Mouse (Mus musculus) liver, adult 2 months (tissue): ENCODE measurements at regions not wholly inside any gene's neighbourhood (a gene's known extent, or its start where the extent isn't known, plus 50 kb on each side); places are given as distances from the start of the nearest gene placed in this dataset.
"Not testable (repeated sequence)": the region's sequence is repeated elsewhere in the genome, so short reads cannot be mapped to it uniquely, and the experiment has no call there.

ENCODE experiments used
- DNase-seq: peaks from one replicate; pipeline ENCODE4 v3.0.0-alpha.2; 2011; ENCODE audit warnings: low read depth, low spot score; ENCODE audit errors: extremely low read depth
- H3K27ac ChIP-seq: fragments of 200-500 bp; replicated peaks from 2 replicates; pipeline ENCODE4 v1.5.1; 2012; ENCODE audit warnings: low read depth, mild to moderate bottlenecking, control low read depth, inconsistent platforms, low read length; ENCODE audit not compliant: insufficient read depth
- H3K27me3 ChIP-seq: fragments of 200-500 bp; 2 replicates; pipeline ENCODE4 v1.6.1; 2012; ENCODE audit warnings: mild to moderate bottlenecking, moderate library complexity, low read length, inconsistent platforms; ENCODE audit not compliant: control insufficient read depth, insufficient read depth
- H3K36me3 ChIP-seq: fragments of 200-500 bp; 2 replicates; pipeline ENCODE4 v1.6.1; 2012; ENCODE audit warnings: low read length, inconsistent platforms; ENCODE audit not compliant: control insufficient read depth, insufficient read depth
- H3K4me1 ChIP-seq: fragments of 200-500 bp; 2 replicates; pipeline ENCODE4 v1.6.1; 2011; ENCODE audit warnings: low read length; ENCODE audit not compliant: control insufficient read depth, insufficient read depth
- H3K4me3 ChIP-seq: fragments of 200-500 bp; 2 replicates; pipeline ENCODE4 v1.5.1; 2011; ENCODE audit warnings: low read depth, mild to moderate bottlenecking, control low read depth, low read length, moderate library complexity; ENCODE audit not compliant: insufficient read depth
- H3K79me2 ChIP-seq: fragments of 200-500 bp; 2 replicates; pipeline ENCODE4 v1.6.1; 2012; ENCODE audit warnings: inconsistent platforms, mild to moderate bottlenecking, low read length, moderate library complexity; ENCODE audit not compliant: control insufficient read depth, insufficient read depth
- H3K9ac ChIP-seq: fragments of 200-500 bp; 2 replicates; pipeline ENCODE4 v1.6.1; 2012; ENCODE audit warnings: low read depth, mild to moderate bottlenecking, control low read depth, inconsistent platforms, low read length
- CTCF ChIP-seq: fragments of 200-500 bp; IDR thresholded peaks from 2 replicates; pipeline ENCODE4 v1.5.1; 2011; ENCODE audit warnings: low read depth, low read length, control low read depth
- POLR2A ChIP-seq: fragments of 200-500 bp; IDR thresholded peaks from 2 replicates; pipeline ENCODE4 v1.6.1; 2011; ENCODE audit warnings: low read length, control low read depth; ENCODE audit not compliant: insufficient read depth; ENCODE audit errors: extremely low read depth
- WGBS: fragments of 180-500 bp; shearing (Covaris S2); methylation state at CpG from one replicate; pipeline ENCODE4 v1.1.7; 2018; 5-methylcytosine and 5-hydroxymethylcytosine counted together

DNA sequence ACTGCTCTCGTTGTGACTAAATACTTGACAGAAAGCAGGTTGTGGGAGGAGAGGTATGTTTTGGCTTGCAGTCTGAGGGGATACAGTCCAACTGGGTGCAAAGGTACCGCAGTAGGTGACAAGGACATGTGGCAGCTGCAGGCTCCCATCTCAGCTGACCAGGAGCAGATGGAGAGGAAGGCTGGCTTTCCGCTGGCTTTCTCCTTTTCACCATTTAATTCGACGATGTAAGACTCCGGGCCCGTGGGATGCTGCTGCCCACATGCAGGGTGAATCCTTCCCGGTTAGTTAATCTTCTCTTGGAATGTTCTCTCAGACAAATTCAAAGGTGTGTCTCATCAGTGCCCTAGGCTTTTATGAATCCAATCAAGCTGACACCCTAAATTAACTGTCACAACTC lies 676.1 kb upstream of the Gm19410 start:
- DNase-seq: peak; percentile 44
- H3K36me3 ChIP-seq: no peaks in the 10 kb centered on the region
- WGBS: 89% methylated on average over 8 of the region's 8 CpGs
- H3K9ac ChIP-seq: no peak overlapping the region
- H3K27ac ChIP-seq: no peak overlapping the region
- no peaks in the 10 kb centered on the region for H3K79me2 ChIP-seq
- H3K27me3 ChIP-seq: no peaks in the 10 kb centered on the region
- no peak overlapping the region for H3K4me3 ChIP-seq
- peaks cover 19% of the 10 kb centered on the region for H3K4me1 ChIP-seq
- no peak for TF ChIP-seq CTCF
- TF ChIP-seq POLR2A: no peak

DNA sequence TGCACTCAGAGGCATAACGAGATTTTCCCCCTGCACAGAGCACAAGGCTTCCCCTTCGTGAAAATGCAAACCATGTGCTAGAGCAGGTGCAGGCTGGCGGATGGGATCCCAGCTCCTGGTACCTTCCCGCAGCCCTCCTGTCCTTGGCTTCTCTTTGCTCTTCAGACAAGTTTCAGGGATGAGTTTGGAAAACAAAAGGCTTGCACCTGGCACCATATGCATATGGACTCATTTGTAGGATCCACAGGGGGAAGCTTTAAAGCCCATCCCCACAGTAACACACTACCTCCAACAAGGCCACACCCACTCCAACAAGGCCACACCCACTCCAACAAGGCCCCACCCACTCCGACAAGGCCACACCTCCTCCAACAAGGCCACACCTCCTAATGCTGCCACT lies 663.9 kb upstream of the Gm19410 start:
- Histone ChIP-seq H3K27ac (no peak overlapping the region), H3K36me3 (no peaks in the 10 kb centered on the region), H3K4me3 (no peak overlapping the region), H3K9ac (no peak overlapping the region), H3K27me3 (no peaks in the 10 kb centered on the region), H3K4me1 (no peaks in the 10 kb centered on the region), H3K79me2 (no peaks in the 10 kb centered on the region)
- no peak for DNase-seq
- 88% methylated on average over 5 of the region's 5 CpGs for WGBS
- TF ChIP-seq CTCF (no peak), POLR2A (no peak)

DNA sequence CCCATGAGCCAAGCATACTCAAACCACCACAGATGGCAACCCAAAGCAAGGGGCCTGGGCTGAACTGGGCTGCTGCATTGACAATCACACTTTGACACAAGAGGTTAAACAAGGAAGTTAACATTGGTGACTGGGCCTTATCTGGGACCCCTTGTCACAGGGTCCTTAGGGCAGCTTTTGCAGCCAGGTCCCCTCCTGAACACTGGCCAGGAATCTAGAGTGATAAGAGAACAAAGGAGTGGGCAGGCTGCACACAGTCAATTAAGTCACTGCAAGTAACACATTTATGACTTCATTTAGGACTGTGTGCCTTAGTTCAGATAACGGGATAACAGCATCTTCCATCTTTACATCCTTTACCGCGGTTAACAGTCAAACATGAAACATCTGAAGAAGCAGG lies 663.5 kb upstream of the Gm19410 start:
- 77% methylated on average over 3 of the region's 3 CpGs for WGBS
- H3K79me2 ChIP-seq, H3K9ac ChIP-seq: not testable (repeated sequence)

DNA sequence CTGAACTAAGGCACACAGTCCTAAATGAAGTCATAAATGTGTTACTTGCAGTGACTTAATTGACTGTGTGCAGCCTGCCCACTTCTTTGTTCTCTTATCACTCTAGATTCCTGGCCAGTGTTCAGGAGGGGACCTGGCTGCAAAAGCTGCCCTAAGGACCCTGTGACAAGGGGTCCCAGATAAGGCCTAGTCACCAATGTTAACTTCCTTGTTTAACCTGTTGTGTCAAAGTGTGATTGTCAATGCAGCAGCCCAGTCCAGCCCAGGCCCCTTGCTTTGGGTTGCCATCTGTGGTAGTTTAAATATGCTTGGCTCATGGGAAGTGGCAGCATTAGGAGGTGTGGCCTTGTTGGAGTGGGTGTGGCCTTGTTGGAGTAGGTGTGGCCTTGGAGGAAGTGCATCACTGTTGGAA lies 661.1 kb upstream of the Gm19410 start:
- not testable (repeated sequence) for H3K27me3 ChIP-seq

More for the DNA sequence above, 663.5 kb upstream of the Gm19410 start:
- not testable (repeated sequence) for H3K36me3 ChIP-seq, H3K27me3 ChIP-seq, H3K4me1 ChIP-seq, H3K27ac ChIP-seq, H3K4me3 ChIP-seq, DNase-seq

DNA sequence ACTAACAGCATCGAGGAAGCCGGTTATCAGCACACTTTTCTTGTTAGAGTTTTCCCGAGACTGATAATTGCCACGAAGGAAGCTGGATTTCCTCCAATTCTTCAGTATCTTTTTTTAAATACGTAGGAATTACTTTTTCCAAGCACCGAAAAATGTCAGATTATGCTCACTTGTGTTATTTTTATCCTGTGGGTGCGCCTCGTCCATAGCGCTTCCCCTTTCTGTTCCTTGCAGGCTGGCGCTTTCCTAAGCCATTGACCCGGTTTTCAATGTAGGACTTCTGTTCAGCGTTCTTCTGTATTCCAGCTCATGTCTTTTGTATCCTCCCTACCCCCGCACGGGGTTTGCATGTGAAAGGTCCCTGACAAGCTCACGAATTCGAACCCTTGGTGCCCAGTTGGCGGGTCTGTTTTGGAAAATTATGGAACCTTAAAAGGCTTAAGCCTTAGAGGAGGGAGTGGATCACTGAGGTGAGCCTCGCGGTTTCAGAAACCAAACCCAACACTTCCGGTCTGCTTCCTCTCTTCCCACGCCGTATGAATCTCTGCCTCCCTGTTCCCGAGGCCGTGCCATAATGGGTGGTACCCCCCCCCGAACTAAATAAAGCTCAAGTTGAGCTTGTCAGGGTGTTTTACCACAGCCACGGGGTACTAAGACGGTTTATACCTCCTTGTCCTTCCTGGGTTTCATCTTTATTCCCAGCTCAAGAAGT lies 655.9 kb upstream of the Gm19410 start:
- no peaks in the 10 kb centered on the region for H3K27me3 ChIP-seq
- WGBS: 80% methylated on average over 27 of the region's 27 CpGs
- TF ChIP-seq CTCF: no peak
- no peak for TF ChIP-seq POLR2A
- H3K79me2 ChIP-seq: no peaks in the 10 kb centered on the region
- no peaks in the 10 kb centered on the region for H3K4me1 ChIP-seq
- no peak for DNase-seq
- H3K9ac ChIP-seq: no peak overlapping the region
- no peak overlapping the region for H3K4me3 ChIP-seq
- H3K36me3 ChIP-seq: no peaks in the 10 kb centered on the region
- no peak overlapping the region for H3K27ac ChIP-seq

More for the DNA sequence above, 661.1 kb upstream of the Gm19410 start:
- H3K27ac ChIP-seq, H3K36me3 ChIP-seq, H3K79me2 ChIP-seq, H3K4me3 ChIP-seq, H3K9ac ChIP-seq, H3K4me1 ChIP-seq, DNase-seq: not testable (repeated sequence)

DNA sequence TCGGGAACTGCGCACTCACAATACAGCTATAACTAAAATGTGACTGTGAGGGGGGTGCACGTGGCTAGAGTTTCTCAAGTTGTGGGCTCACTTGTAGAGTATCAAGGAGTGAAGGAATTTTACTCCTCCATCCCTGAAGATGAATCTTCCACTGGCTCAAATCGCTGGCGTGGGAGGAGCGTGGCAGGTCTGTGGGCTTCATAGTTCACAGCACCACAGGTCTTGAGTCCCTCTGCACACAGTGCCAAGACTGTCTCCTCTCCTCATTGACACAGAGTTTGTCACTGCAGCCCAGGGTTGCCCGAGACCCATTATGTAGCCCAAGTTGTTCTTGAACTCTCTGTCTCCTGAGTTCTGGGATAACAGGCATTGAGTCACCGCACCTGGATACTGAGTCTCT lies 655.3 kb upstream of the Gm19410 start:
- H3K27ac ChIP-seq: no peak overlapping the region
- H3K4me1 ChIP-seq: no peaks in the 10 kb centered on the region
- WGBS: 93% methylated on average over 8 of the region's 8 CpGs
- H3K4me3 ChIP-seq: no peak overlapping the region
- no peak overlapping the region for H3K9ac ChIP-seq
- DNase-seq: no peak
- H3K79me2 ChIP-seq: no peaks in the 10 kb centered on the region
- no peaks in the 10 kb centered on the region for H3K27me3 ChIP-seq
- no peak for TF ChIP-seq POLR2A
- no peak for TF ChIP-seq CTCF
- no peaks in the 10 kb centered on the region for H3K36me3 ChIP-seq
